ENCODE assay signal across 9 mouse cellular contexts in the genomic region with DNA sequence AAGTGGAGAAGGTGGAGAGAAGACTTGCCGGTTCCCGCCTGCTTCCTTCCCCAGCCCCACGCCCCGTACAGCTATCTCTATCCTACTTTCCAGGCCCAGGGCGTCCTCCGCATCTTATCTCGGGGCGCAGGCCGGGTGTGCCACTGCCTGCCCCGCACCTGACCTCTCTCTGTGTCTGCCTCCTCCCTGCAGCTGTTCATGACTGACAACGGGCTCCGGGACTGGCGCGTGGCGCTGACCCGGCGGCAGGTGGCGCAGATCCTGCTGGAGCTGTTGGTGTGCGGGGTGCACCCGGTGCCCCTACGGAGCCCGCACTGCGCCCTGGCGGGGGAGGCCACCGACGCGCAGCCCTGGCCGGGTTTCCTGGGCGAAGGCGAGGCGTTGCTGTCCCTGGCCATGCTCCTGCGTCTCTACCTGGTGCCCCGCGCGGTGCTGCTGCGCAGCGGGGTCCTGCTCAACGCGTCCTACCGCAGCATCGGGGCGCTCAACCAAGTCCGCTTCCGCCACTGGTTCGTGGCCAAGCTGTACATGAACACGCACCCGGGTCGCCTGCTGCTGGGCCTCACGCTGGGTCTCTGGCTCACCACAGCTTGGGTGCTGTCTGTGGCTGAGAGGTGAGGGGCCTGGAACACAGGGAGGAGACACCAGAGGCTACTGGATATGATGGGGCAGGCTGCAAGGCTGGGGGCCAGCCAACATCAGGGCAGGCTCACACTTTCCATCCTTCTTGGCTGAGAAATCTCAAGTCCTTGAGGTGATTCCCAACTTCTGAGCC. TPM values are rescaled to one million over a fixed set of nuclear protein-coding genes. Genes with fewer than 3 reads are reported as not detected.
DNase-seq lines count a peak whose midpoint lies in the region; ATAC-seq lines count a peak whose summit lies in the region.
"Had no signal": no experiment of that assay in that cellular context is flagged by ENCODE, and none has a peak within 500 bp of the region (broad histone marks: within the 10 kb centered on the region; RNA-seq: fewer than 3 reads in every experiment).

No protein-coding gene starts in this region.

- peaks cover 36% of the 10 kb centered on the region for H3K4me1 ChIP-seq in forebrain, embryonic 10.5 days
- H3K4me1 ChIP-seq in hindbrain, embryonic 13.5 days (replicated peaks) = peaks cover 32% of the 10 kb centered on the region
- H3K4me1 ChIP-seq in lung, embryonic 15.5 days = peaks cover 31% of the 10 kb centered on the region

- no peaks in the 10 kb centered on the region for H3K9me3 ChIP-seq in forebrain, embryonic 10.5 days
- no peaks in the 10 kb centered on the region for H3K9me3 ChIP-seq in hindbrain, embryonic 13.5 days
- H3K9me3 ChIP-seq in lung, embryonic 15.5 days = no peaks in the 10 kb centered on the region

- H3K4me2 ChIP-seq in hindbrain, embryonic 13.5 days = peak overlapping the region; percentile 53
- H3K4me2 ChIP-seq in lung, embryonic 15.5 days = peak overlapping the region; percentile 62

- peak overlapping the region; percentile 82 for H3K27ac ChIP-seq in forebrain, embryonic 10.5 days
- 0 out of 2 replicates have a peak overlapping the region, but pooled peaks have one; percentile 12 for H3K27ac ChIP-seq in hindbrain, embryonic 13.5 days
- H3K27ac ChIP-seq in lung, embryonic 15.5 days = no peak overlapping the region

- ATAC-seq in hindbrain, embryonic 13.5 days (ENCODE audit: low FRiP score) = peak; percentile 26; the same call in 1 of the 2 replicates
- peak; percentile 64 for ATAC-seq in lung, embryonic 15.5 days (ENCODE audit: borderline replicate concordance, extremely low read depth, low FRiP score, low TSS enrichment)
- no peak for ATAC-seq in granulocyte monocyte progenitor cell, adult 5-6 weeks (replicated peaks; ENCODE audit: poor library complexity, severe bottlenecking)

- H3K36me3 ChIP-seq in forebrain, embryonic 10.5 days (replicated peaks) = no peaks in the 10 kb centered on the region
- H3K36me3 ChIP-seq in hindbrain, embryonic 13.5 days = no peaks in the 10 kb centered on the region
- H3K36me3 ChIP-seq in lung, embryonic 15.5 days = no peaks in the 10 kb centered on the region

- DNase-seq in adrenal gland, adult 18-20 months (ENCODE audit: low spot score in 2 of 2) = peak; percentile 56 to 59
- DNase-seq in adrenal gland, postnatal 4 days (ENCODE audit: low spot score in 2 of 2) = no peak
- peak; percentile 92 for DNase-seq in c-Kit-negative CD71-positive TER-119-positive erythroid progenitor cells, embryonic 14.5 days (ENCODE audit: low read depth, low spot score)
- DNase-seq in forebrain, embryonic 10.5 days (ENCODE audit: extremely low spot score, low spot score) = peak; percentile 63
- DNase-seq in retina, postnatal 1 day = peak; percentile 73

- H3K27me3 ChIP-seq in forebrain, embryonic 10.5 days (ENCODE audit: poor library complexity, severe bottlenecking) = peaks cover 20% of the 10 kb centered on the region
- peaks cover 15% of the 10 kb centered on the region for H3K27me3 ChIP-seq in hindbrain, embryonic 13.5 days
- 0 out of 2 replicates have a peak, but pooled peaks cover 5% of the 10 kb centered on the region for H3K27me3 ChIP-seq in lung, embryonic 15.5 days

- peak overlapping the region; percentile 60 for H3K9ac ChIP-seq in hindbrain, embryonic 13.5 days
- peak overlapping the region; percentile 24; the same call in 1 of the 2 replicates for H3K9ac ChIP-seq in lung, embryonic 15.5 days

- peak overlapping the region; percentile 50 for H3K4me3 ChIP-seq in forebrain, embryonic 10.5 days
- H3K4me3 ChIP-seq in hindbrain, embryonic 13.5 days = peak overlapping the region; percentile 29
- peak overlapping the region; percentile 26 for H3K4me3 ChIP-seq in lung, embryonic 15.5 days

- WGBS in forebrain, embryonic 10.5 days = 8% methylated on average over 49 of the region's 49 CpGs
- WGBS in hindbrain, embryonic 13.5 days = 6% methylated on average over 49 of the region's 49 CpGs
- 5% methylated on average over 49 of the region's 49 CpGs for WGBS in lung, embryonic 15.5 days

RNA-seq across cellular contexts. Expression of a gene that starts 7.2 kb away (rescaled TPM):
- 1 to 10 TPM in 1 of 2 experiments, under 1 TPM in 1; 0.60 to 1.5 TPM for total RNA-seq in adrenal gland, adult 18-20 months (2021)
- total RNA-seq in adrenal gland, postnatal 4 days (2021) = 1 to 10 TPM; 3.0 to 7.3 TPM
- polyA plus RNA-seq in forebrain, embryonic 10.5 days (2016; fragmentation: Nextera tagmentation; extraction: Ambion mirVana) = 3.8 and 5.1 TPM in 2 replicates
- 1.2 and 1.5 TPM in 2 replicates for polyA plus RNA-seq in hindbrain, embryonic 13.5 days (2015; fragmentation: Nextera tagmentation; extraction: Ambion mirVana)
- 3.5 and 4.7 TPM in 2 replicates for polyA plus RNA-seq in lung, embryonic 15.5 days (2015; fragmentation: Nextera tagmentation; extraction: Ambion mirVana)
- 24.2 and 31.4 TPM in 2 replicates for total RNA-seq in granulocyte monocyte progenitor cell, adult 5-6 weeks (2014; fragmentation: Nextera tagmentation)
- 36.3 and 43.5 TPM in 2 replicates for total RNA-seq in granulocyte monocyte progenitor cell, adult 5-6 weeks (2017)

RNA-seq across cellular contexts. Expression of a gene that starts 22.1 kb away (rescaled TPM):
- 10 to 100 TPM; 17.7 to 20.1 TPM for total RNA-seq in adrenal gland, adult 18-20 months (2021)
- total RNA-seq in adrenal gland, postnatal 4 days (2021) = 10 to 100 TPM; 25.6 to 32.3 TPM
- polyA plus RNA-seq in forebrain, embryonic 10.5 days (2016; fragmentation: Nextera tagmentation; extraction: Ambion mirVana) = 26.5 and 28.5 TPM in 2 replicates
- 31.3 and 35.9 TPM in 2 replicates for polyA plus RNA-seq in hindbrain, embryonic 13.5 days (2015; fragmentation: Nextera tagmentation; extraction: Ambion mirVana)
- 22.5 and 23.9 TPM in 2 replicates for polyA plus RNA-seq in lung, embryonic 15.5 days (2015; fragmentation: Nextera tagmentation; extraction: Ambion mirVana)
- 21.6 and 29.5 TPM in 2 replicates for total RNA-seq in granulocyte monocyte progenitor cell, adult 5-6 weeks (2014; fragmentation: Nextera tagmentation)
- 19.5 and 21.8 TPM in 2 replicates for total RNA-seq in granulocyte monocyte progenitor cell, adult 5-6 weeks (2017)

RNA-seq across cellular contexts. Expression of a gene that starts 28.3 kb away (rescaled TPM):
- not detected for total RNA-seq in adrenal gland, adult 18-20 months (2021)
- total RNA-seq in adrenal gland, postnatal 4 days (2021) = not detected
- not detected in 2 replicates for polyA plus RNA-seq in forebrain, embryonic 10.5 days (2016; fragmentation: Nextera tagmentation; extraction: Ambion mirVana)
- polyA plus RNA-seq in hindbrain, embryonic 13.5 days (2015; fragmentation: Nextera tagmentation; extraction: Ambion mirVana) = not detected in 2 replicates
- not detected in 2 replicates for polyA plus RNA-seq in lung, embryonic 15.5 days (2015; fragmentation: Nextera tagmentation; extraction: Ambion mirVana)
- not detected in 2 replicates for total RNA-seq in granulocyte monocyte progenitor cell, adult 5-6 weeks (2014; fragmentation: Nextera tagmentation)
- total RNA-seq in granulocyte monocyte progenitor cell, adult 5-6 weeks (2017) = not detected in 2 replicates

RNA-seq across cellular contexts. Expression of a gene that starts 43.5 kb away (rescaled TPM):
- 1 to 10 TPM in 1 of 2 experiments, under 1 TPM in 1; 0.73 to 1.3 TPM for total RNA-seq in adrenal gland, adult 18-20 months (2021)
- total RNA-seq in adrenal gland, postnatal 4 days (2021) = under 1 TPM; 0.36 to 0.37 TPM
- 0.17 TPM in 1 of 2 replicates, not detected in the other for polyA plus RNA-seq in forebrain, embryonic 10.5 days (2016; fragmentation: Nextera tagmentation; extraction: Ambion mirVana)
- 0.19 TPM in 1 of 2 replicates, not detected in the other for polyA plus RNA-seq in hindbrain, embryonic 13.5 days (2015; fragmentation: Nextera tagmentation; extraction: Ambion mirVana)
- polyA plus RNA-seq in lung, embryonic 15.5 days (2015; fragmentation: Nextera tagmentation; extraction: Ambion mirVana) = not detected in 2 replicates
- not detected in 2 replicates for total RNA-seq in granulocyte monocyte progenitor cell, adult 5-6 weeks (2014; fragmentation: Nextera tagmentation)
- total RNA-seq in granulocyte monocyte progenitor cell, adult 5-6 weeks (2017) = not detected in 2 replicates
- total RNA-seq: left cerebral cortex, postnatal 10 days had no signal

Comparison
In these comparisons a context has a peak if more than half of its experiments do, and no peak if none do; other contexts are left out.
1. DNase-seq: peak in adrenal gland, adult 18-20 months (2 of 2), c-Kit-negative CD71-positive TER-119-positive erythroid progenitor cells, embryonic 14.5 days (single experiment), forebrain, embryonic 10.5 days (single experiment) and retina, postnatal 1 day (single experiment); none in adrenal gland, postnatal 4 days (0 of 2).
2. Peak in every context shown above with its lines, with median percentiles within 50 percentile points of each other: H3K4me3 ChIP-seq.